ENCODE assay signal across 10 mouse cellular contexts in the genomic region with DNA sequence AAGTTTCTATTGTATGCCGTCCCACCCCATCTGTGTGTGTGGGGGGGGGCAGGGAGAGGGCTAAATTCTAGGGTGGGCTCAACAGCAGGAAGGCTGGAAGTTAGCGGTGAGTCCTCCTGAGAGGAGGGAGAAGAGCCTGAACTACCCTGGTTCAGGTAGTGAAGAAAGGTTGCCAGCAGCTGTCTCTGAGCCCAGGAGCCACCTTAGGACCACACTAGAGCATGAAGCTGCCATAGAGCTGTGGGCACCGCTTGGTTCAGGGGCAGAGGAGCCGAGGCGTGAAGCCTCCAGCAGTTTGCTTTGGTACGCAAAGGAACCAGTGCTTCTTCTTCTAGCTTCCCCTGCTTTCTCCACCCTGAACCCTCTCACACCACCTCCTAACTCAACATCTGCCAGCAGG. TPM values are rescaled to one million over a fixed set of nuclear protein-coding genes. Genes with fewer than 3 reads are reported as not detected.
A peak's percentile ranks its signal among the peaks of the same experiment; 100 is the strongest.
DNase-seq lines count a peak whose midpoint lies in the region; ATAC-seq lines count a peak whose summit lies in the region.
"Had no signal": no experiment of that assay in that cellular context is flagged by ENCODE, and none has a peak within 500 bp of the region (broad histone marks: within the 10 kb centered on the region; RNA-seq: fewer than 3 reads in every experiment).

No protein-coding gene starts in this region.

- 52% methylated on average over 6 of the region's 6 CpGs for WGBS in kidney, embryonic 16.5 days
- 54% methylated on average over 6 of the region's 6 CpGs for WGBS in embryonic facial prominence, embryonic 13.5 days
- WGBS in intestine, embryonic 14.5 days = 47% methylated on average over 6 of the region's 6 CpGs
- WGBS in midbrain, embryonic 15.5 days = 45% methylated on average over 6 of the region's 6 CpGs

- no peaks in the 10 kb centered on the region for H3K36me3 ChIP-seq in kidney, embryonic 16.5 days (ENCODE audit: insufficient read depth, low read length)
- H3K36me3 ChIP-seq in embryonic facial prominence, embryonic 13.5 days = no peaks in the 10 kb centered on the region
- no peaks in the 10 kb centered on the region; the same call in 1 of the 2 replicates for H3K36me3 ChIP-seq in intestine, embryonic 14.5 days (ENCODE audit: control insufficient read depth, insufficient read depth, low read length)
- no peaks in the 10 kb centered on the region for H3K36me3 ChIP-seq in midbrain, embryonic 15.5 days (replicated peaks)

- H3K4me2 ChIP-seq in kidney, embryonic 16.5 days (replicated peaks; ENCODE audit: low read depth, low read length) = peak overlapping the region; percentile 43
- peak overlapping the region; percentile 47 for H3K4me2 ChIP-seq in embryonic facial prominence, embryonic 13.5 days
- H3K4me2 ChIP-seq in intestine, embryonic 14.5 days (ENCODE audit: low read length) = peak overlapping the region; percentile 44
- peak overlapping the region; percentile 29; the same call in 1 of the 2 replicates for H3K4me2 ChIP-seq in midbrain, embryonic 15.5 days

- no peaks in the 10 kb centered on the region for H3K27me3 ChIP-seq in kidney, embryonic 16.5 days (ENCODE audit: insufficient read depth, low read length)
- peaks cover 11% of the 10 kb centered on the region for H3K27me3 ChIP-seq in embryonic facial prominence, embryonic 13.5 days
- H3K27me3 ChIP-seq in intestine, embryonic 14.5 days (replicated peaks; ENCODE audit: control insufficient read depth, insufficient read depth, low read length) = peaks cover 7% of the 10 kb centered on the region
- H3K27me3 ChIP-seq in midbrain, embryonic 15.5 days (replicated peaks) = 0 out of 2 replicates have a peak, but pooled peaks cover 1% of the 10 kb centered on the region
- H3K27me3 ChIP-seq: Patski had no signal

- H3K9ac ChIP-seq in kidney, embryonic 16.5 days (replicated peaks; ENCODE audit: low read length) = peak overlapping the region; percentile 49
- peak overlapping the region; percentile 57 for H3K9ac ChIP-seq in embryonic facial prominence, embryonic 13.5 days
- H3K9ac ChIP-seq in intestine, embryonic 14.5 days (ENCODE audit: low read length) = peak overlapping the region; percentile 39; the same call in 1 of the 2 replicates
- H3K9ac ChIP-seq in midbrain, embryonic 15.5 days = peak overlapping the region; percentile 13; the same call in 1 of the 2 replicates

- H3K27ac ChIP-seq in kidney, embryonic 16.5 days (ENCODE audit: low read length) = peak overlapping the region; percentile 89
- peak overlapping the region; percentile 83 for H3K27ac ChIP-seq in embryonic facial prominence, embryonic 13.5 days
- peak overlapping the region; percentile 97 for H3K27ac ChIP-seq in intestine, embryonic 14.5 days (ENCODE audit: low read depth)
- H3K27ac ChIP-seq in midbrain, embryonic 15.5 days = no peak overlapping the region

- no peak for ATAC-seq in kidney, embryonic 16.5 days (ENCODE audit: low FRiP score, low TSS enrichment)
- no peak for ATAC-seq in embryonic facial prominence, embryonic 13.5 days (ENCODE audit: insufficient number of reproducible peaks, insufficient read depth, low FRiP score, low TSS enrichment, low read depth)
- ATAC-seq in intestine, embryonic 14.5 days (replicated peaks; ENCODE audit: low FRiP score, low TSS enrichment, low read depth) = no peak
- no peak for ATAC-seq in midbrain, embryonic 15.5 days (replicated peaks)

- H3K9me3 ChIP-seq in kidney, embryonic 16.5 days (ENCODE audit: low read length) = no peaks in the 10 kb centered on the region
- no peaks in the 10 kb centered on the region for H3K9me3 ChIP-seq in embryonic facial prominence, embryonic 13.5 days
- H3K9me3 ChIP-seq in intestine, embryonic 14.5 days (ENCODE audit: control insufficient read depth, low read length) = no peaks in the 10 kb centered on the region
- H3K9me3 ChIP-seq in midbrain, embryonic 15.5 days = no peaks in the 10 kb centered on the region
- H3K9me3 ChIP-seq: megakaryocyte, embryonic 14.5 days had no signal

- H3K4me1 ChIP-seq in kidney, embryonic 16.5 days (ENCODE audit: insufficient read depth, low read length) = peaks cover 76% of the 10 kb centered on the region
- peaks cover 62% of the 10 kb centered on the region for H3K4me1 ChIP-seq in embryonic facial prominence, embryonic 13.5 days
- peaks cover 61% of the 10 kb centered on the region for H3K4me1 ChIP-seq in intestine, embryonic 14.5 days (replicated peaks; ENCODE audit: control insufficient read depth, insufficient read depth, low read length)
- H3K4me1 ChIP-seq in midbrain, embryonic 15.5 days = peaks cover 57% of the 10 kb centered on the region

- H3K4me3 ChIP-seq in kidney, embryonic 16.5 days (ENCODE audit: low read length) = 0 out of 2 replicates have a peak overlapping the region, but pooled peaks have one; percentile 3
- H3K4me3 ChIP-seq in embryonic facial prominence, embryonic 13.5 days = peak overlapping the region; percentile 21; the same call in 1 of the 2 replicates
- no peak overlapping the region for H3K4me3 ChIP-seq in intestine, embryonic 14.5 days (ENCODE audit: low read depth, low read length)
- H3K4me3 ChIP-seq in midbrain, embryonic 15.5 days = no peak overlapping the region

- DNase-seq in kidney, adult 9 months = no peak
- DNase-seq in intestine, embryonic 14.5 days (ENCODE audit: low spot score) = no peak
- no peak for DNase-seq in urinary bladder, postnatal 14 days (ENCODE audit: low spot score)
- no peak for DNase-seq in layer of hippocampus, adult 8-10 months (ENCODE audit: low spot score in 2 of 2)
- no peak for DNase-seq in frontal cortex, postnatal 25 days (ENCODE audit: low spot score in 2 of 2)

RNA-seq across cellular contexts. Expression of gene Nes, which starts 12.7 kb away (rescaled TPM):
- polyA plus RNA-seq in kidney, embryonic 16.5 days (2015; fragmentation: Nextera tagmentation; extraction: Ambion mirVana) = 25.7 and 26.6 TPM in 2 replicates
- 13.8 and 17.7 TPM in 2 replicates for polyA plus RNA-seq in embryonic facial prominence, embryonic 13.5 days (2015; fragmentation: Nextera tagmentation; extraction: Ambion mirVana)
- polyA plus RNA-seq in intestine, embryonic 14.5 days (2014; fragmentation: Nextera tagmentation; extraction: Ambion mirVana) = 11.9 and 13.4 TPM in 2 replicates
- polyA plus RNA-seq in midbrain, embryonic 15.5 days (2015; fragmentation: Nextera tagmentation; extraction: Ambion mirVana) = 33.0 and 40.7 TPM in 2 replicates
- total RNA-seq in layer of hippocampus, adult 8-10 months (2022) = 1 to 10 TPM; 4.9 to 6.5 (median 5.5) TPM

RNA-seq across cellular contexts. Expression of gene Bcan, which starts 16.4 kb away (rescaled TPM):
- polyA plus RNA-seq in kidney, embryonic 16.5 days (2015; fragmentation: Nextera tagmentation; extraction: Ambion mirVana) = 0.10 TPM in 1 of 2 replicates, not detected in the other
- polyA plus RNA-seq in embryonic facial prominence, embryonic 13.5 days (2015; fragmentation: Nextera tagmentation; extraction: Ambion mirVana) = 0.39 and 0.53 TPM in 2 replicates
- 0.26 and 0.73 TPM in 2 replicates for polyA plus RNA-seq in intestine, embryonic 14.5 days (2014; fragmentation: Nextera tagmentation; extraction: Ambion mirVana)
- polyA plus RNA-seq in midbrain, embryonic 15.5 days (2015; fragmentation: Nextera tagmentation; extraction: Ambion mirVana) = 53.4 and 62.8 TPM in 2 replicates
- total RNA-seq in layer of hippocampus, adult 8-10 months (2022) = 100 to 1,000 TPM; 257 to 304 (median 278) TPM

RNA-seq across cellular contexts. Expression of gene Crabp2, which starts 35.2 kb away (rescaled TPM):
- 62.0 and 67.8 TPM in 2 replicates for polyA plus RNA-seq in kidney, embryonic 16.5 days (2015; fragmentation: Nextera tagmentation; extraction: Ambion mirVana)
- 345 and 370 TPM in 2 replicates for polyA plus RNA-seq in embryonic facial prominence, embryonic 13.5 days (2015; fragmentation: Nextera tagmentation; extraction: Ambion mirVana)
- 9.7 and 14.4 TPM in 2 replicates for polyA plus RNA-seq in intestine, embryonic 14.5 days (2014; fragmentation: Nextera tagmentation; extraction: Ambion mirVana)
- 44.8 and 52.1 TPM in 2 replicates for polyA plus RNA-seq in midbrain, embryonic 15.5 days (2015; fragmentation: Nextera tagmentation; extraction: Ambion mirVana)
- total RNA-seq in layer of hippocampus, adult 8-10 months (2022) = 1 to 10 TPM; 3.9 to 5.9 (median 4.7) TPM

RNA-seq across cellular contexts. Expression of gene Hapln2, which starts 43.8 kb away (rescaled TPM):
- polyA plus RNA-seq in kidney, embryonic 16.5 days (2015; fragmentation: Nextera tagmentation; extraction: Ambion mirVana) = 0.13 and 0.16 TPM in 2 replicates
- polyA plus RNA-seq in embryonic facial prominence, embryonic 13.5 days (2015; fragmentation: Nextera tagmentation; extraction: Ambion mirVana) = 0.15 TPM in 1 of 2 replicates, not detected in the other
- polyA plus RNA-seq in intestine, embryonic 14.5 days (2014; fragmentation: Nextera tagmentation; extraction: Ambion mirVana) = 0.13 TPM in 1 of 2 replicates, not detected in the other
- 0.71 and 0.82 TPM in 2 replicates for polyA plus RNA-seq in midbrain, embryonic 15.5 days (2015; fragmentation: Nextera tagmentation; extraction: Ambion mirVana)
- 10 to 100 TPM; 26.0 to 34.3 (median 29.3) TPM for total RNA-seq in layer of hippocampus, adult 8-10 months (2022)

RNA-seq across cellular contexts. Expression of gene Rrnad1, which starts 53.1 kb away (rescaled TPM):
- 19.9 and 22.7 TPM in 2 replicates for polyA plus RNA-seq in kidney, embryonic 16.5 days (2015; fragmentation: Nextera tagmentation; extraction: Ambion mirVana)
- polyA plus RNA-seq in embryonic facial prominence, embryonic 13.5 days (2015; fragmentation: Nextera tagmentation; extraction: Ambion mirVana) = 21.1 and 25.2 TPM in 2 replicates
- polyA plus RNA-seq in intestine, embryonic 14.5 days (2014; fragmentation: Nextera tagmentation; extraction: Ambion mirVana) = 17.9 and 21.8 TPM in 2 replicates
- polyA plus RNA-seq in midbrain, embryonic 15.5 days (2015; fragmentation: Nextera tagmentation; extraction: Ambion mirVana) = 23.0 and 23.2 TPM in 2 replicates
- total RNA-seq in layer of hippocampus, adult 8-10 months (2022) = 10 to 100 TPM; 25.2 to 31.5 (median 26.2) TPM

Comparison
In these comparisons a context has a peak if more than half of its experiments do, and no peak if none do; other contexts are left out.
1. H3K4me3 ChIP-seq: peak in kidney, embryonic 16.5 days (single experiment) and embryonic facial prominence, embryonic 13.5 days (single experiment); none in intestine, embryonic 14.5 days (single experiment) and midbrain, embryonic 15.5 days (single experiment).
2. RNA of gene Bcan, which starts 16.4 kb away (polyA plus RNA-seq): 53.4 to 62.8 TPM in midbrain, embryonic 15.5 days; 0.26 to 0.73 TPM in intestine, embryonic 14.5 days, 0.39 to 0.53 TPM in embryonic facial prominence, embryonic 13.5 days and 0.10 TPM in kidney, embryonic 16.5 days; every median in the first group is over 10 times any median in the second.
3. Peak in every context shown above with its lines, with median percentiles within 50 percentile points of each other: H3K4me2 ChIP-seq and H3K9ac ChIP-seq.